Mouse (Mus musculus) embryonic facial prominence, embryonic 14.5 days (tissue): ENCODE measurements around the gene Klc1. TPM values are rescaled to one million over a fixed set of nuclear protein-coding genes. Genes with fewer than 3 reads are reported as not detected.

Experiments
- ATAC-seq: fragments of 200-750 bp; cut with Nextera tagmentation; 2 replicates; pipeline ENCODE4 v1.8.0; 2017; ENCODE audit warnings: low read depth, moderate number of reproducible peaks, moderate TSS enrichment
- DNase-seq: peaks from one replicate; pipeline ENCODE4 v3.0.0-alpha.2; 2015; ENCODE audit warnings: low spot score
- H3K27ac ChIP-seq: fragments of 300-500 bp; sonication (generic); replicated peaks from 2 replicates; pipeline ENCODE4 v1.5.1; 2014; ENCODE audit warnings: low read depth, mild to moderate bottlenecking, low read length, moderate library complexity
- H3K27me3 ChIP-seq: fragments of 300-500 bp; sonication (generic); replicated peaks from 2 replicates; pipeline ENCODE4 v1.6.1; 2014; ENCODE audit warnings: low read length; ENCODE audit not compliant: control insufficient read depth, insufficient read depth
- H3K36me3 ChIP-seq: fragments of 300-500 bp; sonication (generic); 2 replicates; pipeline ENCODE4 v1.6.1; 2014; ENCODE audit warnings: low read length, mixed read lengths; ENCODE audit not compliant: control insufficient read depth, insufficient read depth
- H3K4me1 ChIP-seq: fragments of 300-500 bp; sonication (generic); 2 replicates; pipeline ENCODE4 v1.6.1; 2014; ENCODE audit warnings: antibody characterized with exemption, low read length; ENCODE audit not compliant: control insufficient read depth, insufficient read depth
- H3K4me2 ChIP-seq: fragments of 300-500 bp; sonication (generic); 2 replicates; pipeline ENCODE4 v1.6.1; 2014; ENCODE audit warnings: low read depth, mild to moderate bottlenecking, low read length, moderate library complexity, mixed read lengths
- H3K4me3 ChIP-seq: fragments of 300-500 bp; sonication (generic); 2 replicates; pipeline ENCODE4 v1.5.1; 2014; ENCODE audit warnings: low read depth, mild to moderate bottlenecking, low read length
- H3K9ac ChIP-seq: fragments of 300-500 bp; sonication (generic); 2 replicates; pipeline ENCODE4 v1.6.1; 2014; ENCODE audit warnings: low read depth, mild to moderate bottlenecking, low read length, moderate library complexity, mixed read lengths
- H3K9me3 ChIP-seq: fragments of 300-500 bp; sonication (generic); 2 replicates; pipeline ENCODE4 v1.6.1; 2016; ENCODE audit warnings: low read length; ENCODE audit not compliant: control insufficient read depth
- WGBS: fragments of 180-500 bp; shearing (Covaris S2); extraction: QIAGEN DNeasy Blood & Tissue Kit; methylation state at CpG from one replicate; pipeline ENCODE4 v1.1.7; 2014; 5-methylcytosine and 5-hydroxymethylcytosine counted together
- polyA plus RNA-seq: library from polyadenylated mRNA; unstranded; fragments of >200 nt; fragmentation: Nextera tagmentation; extraction: Ambion mirVana; gene quantifications from 2 replicates; pipeline ENCODE4 v1.2.1, GENCODE M21; 2014

Klc1 gene
- polyA plus RNA-seq, 1 experiment from 2014 or later = 128 TPM

DNA sequence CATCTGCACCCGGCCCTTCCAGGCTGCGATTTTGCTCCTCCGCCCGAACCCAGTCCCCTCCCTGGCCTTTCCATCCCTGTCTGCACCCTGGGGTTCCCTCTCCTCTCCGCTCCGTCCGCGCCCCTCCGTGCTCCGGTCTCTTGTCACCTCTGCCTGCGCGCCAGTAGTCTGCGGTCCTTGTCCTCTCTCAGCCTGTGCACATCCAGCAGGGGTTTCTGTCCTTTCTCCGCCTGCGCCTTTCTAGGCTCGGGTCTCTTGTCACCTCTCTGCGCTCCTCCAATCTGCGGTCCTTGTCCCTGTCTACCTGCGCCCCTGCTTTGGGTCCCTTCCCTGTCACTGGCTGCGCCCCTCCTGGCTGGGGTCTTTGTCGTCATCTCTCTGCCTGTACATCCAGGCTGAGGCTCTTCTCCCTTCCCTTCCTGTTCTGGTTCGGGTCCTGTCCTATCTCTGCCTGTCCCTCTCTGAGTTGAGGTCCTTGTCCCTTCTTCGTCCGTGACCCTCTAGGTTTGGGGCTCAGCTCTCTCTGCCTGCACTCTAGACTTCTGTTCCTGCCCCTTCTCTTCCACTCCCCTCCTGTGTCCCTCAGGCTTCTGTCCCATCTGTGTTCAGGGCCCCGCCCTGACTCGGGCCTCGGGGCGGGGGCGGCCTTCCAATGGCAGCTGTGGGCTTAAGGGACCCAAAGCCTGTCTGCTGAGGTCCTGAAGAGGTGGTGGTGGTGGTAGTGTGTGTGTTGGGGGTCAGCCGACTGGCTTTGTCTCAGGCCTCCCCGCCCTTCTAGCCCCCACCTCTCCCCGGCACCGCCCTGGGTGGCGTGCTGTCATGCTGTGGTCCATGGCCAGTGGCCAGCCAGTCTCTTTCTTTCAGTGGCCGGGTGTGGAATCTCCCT lies 770 bp downstream of the Klc1 start:
- H3K36me3 ChIP-seq = peaks cover 17% of the 10 kb centered on the region; the same call in 1 of the 2 replicates
- peaks cover 21% of the 10 kb centered on the region for H3K4me1 ChIP-seq
- peak overlapping the region; percentile 93 for H3K4me2 ChIP-seq
- peak overlapping the region; percentile 89 for H3K27ac ChIP-seq
- no peaks in the 10 kb centered on the region for H3K27me3 ChIP-seq
- ATAC-seq (peak; percentile 44), DNase-seq (peak; percentile 55)
- no peaks in the 10 kb centered on the region for H3K9me3 ChIP-seq
- H3K4me3 ChIP-seq = peak overlapping the region; percentile 87
- peak overlapping the region; percentile 95 for H3K9ac ChIP-seq
- 2% methylated on average over 34 of the region's 35 CpGs for WGBS

- H3K27me3 ChIP-seq = no peaks in the 10 kb centered on the region
- H3K4me3 ChIP-seq = peak overlapping the region; percentile 87
- DNase-seq (no peak), ATAC-seq (no peak)
- peak overlapping the region; percentile 45; the same call in 1 of the 2 replicates for H3K27ac ChIP-seq
- peak overlapping the region; percentile 95; the same call in 1 of the 2 replicates for H3K9ac ChIP-seq
- peaks cover 17% of the 10 kb centered on the region; the same call in 1 of the 2 replicates for H3K36me3 ChIP-seq
- H3K9me3 ChIP-seq = no peaks in the 10 kb centered on the region
- peak overlapping the region; percentile 93 for H3K4me2 ChIP-seq
- 57% methylated on average over 7 of the region's 7 CpGs for WGBS
- H3K4me1 ChIP-seq = peaks cover 21% of the 10 kb centered on the region
These were observed 1.8 kb downstream of the Klc1 start for GRCm38 (mm10) chr12:111760306-111760908.

DNA sequence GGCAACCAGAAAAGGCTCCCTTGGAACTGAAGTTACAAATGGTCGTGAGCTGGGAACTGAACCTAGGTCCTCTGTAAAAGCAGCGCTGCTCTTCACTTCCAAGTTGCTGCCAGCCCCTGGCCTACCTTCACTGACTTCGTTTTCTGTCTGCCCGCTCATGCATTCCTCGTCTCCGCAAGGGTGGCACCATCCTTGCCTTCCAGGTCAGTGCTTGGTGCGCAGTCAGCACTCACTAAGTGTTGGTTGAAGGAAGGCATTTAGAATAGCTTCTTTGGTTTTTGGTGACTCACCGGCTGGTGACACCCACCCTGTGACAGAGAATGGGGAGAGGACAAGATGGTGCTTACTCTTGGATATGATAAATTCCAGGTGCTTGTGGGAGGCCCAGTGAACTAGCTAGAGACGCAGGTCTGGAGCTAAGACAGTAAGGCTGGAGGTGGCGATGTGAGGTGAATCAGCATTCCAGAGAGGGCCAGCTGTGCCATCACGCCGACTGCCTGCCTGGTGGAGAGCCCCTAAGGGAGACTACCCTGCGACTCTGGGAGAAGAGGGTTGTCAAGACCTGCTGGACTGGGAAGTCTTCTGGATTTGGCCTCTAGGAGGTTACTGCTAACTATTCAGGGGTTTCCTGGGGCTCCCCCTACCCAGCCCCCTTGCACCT lies 4.1 kb downstream of the Klc1 start:
- no peak for ATAC-seq

DNA sequence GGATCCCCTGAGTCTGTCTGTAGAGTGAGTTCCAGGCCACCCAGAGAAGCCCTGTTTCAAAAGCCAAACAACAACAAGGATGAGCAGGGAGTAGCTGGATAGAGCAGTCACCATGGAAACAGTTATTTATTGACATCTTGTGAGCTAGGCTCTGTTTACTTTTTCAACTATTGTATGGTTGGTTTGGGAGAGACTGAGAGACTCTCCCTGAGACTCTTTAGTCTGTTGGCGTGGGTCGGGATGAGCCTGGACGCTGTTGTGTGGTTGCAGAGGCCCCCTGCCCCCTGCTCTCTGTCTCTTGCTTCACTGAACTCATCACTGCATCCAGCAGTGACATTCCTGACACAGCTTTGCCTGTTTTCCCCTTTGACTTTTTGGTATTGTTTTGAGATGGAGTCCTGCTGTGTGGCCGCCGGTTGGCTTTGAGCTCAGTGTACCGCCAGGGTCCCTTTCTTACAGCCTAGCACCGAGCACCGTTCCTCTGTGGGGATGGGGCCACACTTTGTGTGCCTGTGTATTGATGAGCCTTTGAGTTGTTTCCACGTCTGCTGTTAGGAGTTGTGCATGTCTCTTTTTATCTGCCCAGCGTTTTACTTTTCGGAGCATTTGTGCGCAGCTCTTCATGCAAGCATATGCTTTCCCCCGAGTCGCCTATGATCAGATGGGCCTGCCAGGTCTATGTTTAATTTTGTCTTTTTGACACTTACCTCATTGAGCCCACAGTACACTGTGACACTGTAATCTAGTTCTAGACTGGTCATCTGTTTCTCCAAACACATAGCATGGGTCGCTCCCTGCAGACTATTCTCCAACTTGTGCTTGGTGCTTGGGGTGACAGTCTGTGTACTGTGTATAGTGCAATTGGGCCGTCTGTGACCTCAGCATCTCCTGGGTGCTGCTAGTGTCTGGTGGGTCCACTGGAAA lies 7.9 kb downstream of the Klc1 start:
- H3K36me3 ChIP-seq = peaks cover 17% of the 10 kb centered on the region; the same call in 1 of the 2 replicates
- H3K9me3 ChIP-seq = no peaks in the 10 kb centered on the region
- DNase-seq (peak; percentile 39), ATAC-seq (peak; percentile 24; the same call in 1 of the 2 replicates)
- H3K27me3 ChIP-seq = no peaks in the 10 kb centered on the region
- no peak overlapping the region for H3K4me3 ChIP-seq
- WGBS = 53% methylated on average over 16 of the region's 16 CpGs
- H3K27ac ChIP-seq = no peak overlapping the region
- peaks cover 7% of the 10 kb centered on the region for H3K4me1 ChIP-seq
- no peak overlapping the region for H3K4me2 ChIP-seq
- no peak overlapping the region for H3K9ac ChIP-seq

More for the DNA sequence above, 4.1 kb downstream of the Klc1 start:
- H3K27ac ChIP-seq = no peak overlapping the region
- no peaks in the 10 kb centered on the region for H3K9me3 ChIP-seq
- 89% methylated on average over 13 of the region's 13 CpGs for WGBS
- H3K27me3 ChIP-seq = no peaks in the 10 kb centered on the region
- no peak overlapping the region for H3K9ac ChIP-seq
- H3K4me2 ChIP-seq = no peak overlapping the region
- H3K4me3 ChIP-seq = no peak overlapping the region
- no peak for DNase-seq
- peaks cover 17% of the 10 kb centered on the region; the same call in 1 of the 2 replicates for H3K36me3 ChIP-seq
- H3K4me1 ChIP-seq = peaks cover 19% of the 10 kb centered on the region

DNA sequence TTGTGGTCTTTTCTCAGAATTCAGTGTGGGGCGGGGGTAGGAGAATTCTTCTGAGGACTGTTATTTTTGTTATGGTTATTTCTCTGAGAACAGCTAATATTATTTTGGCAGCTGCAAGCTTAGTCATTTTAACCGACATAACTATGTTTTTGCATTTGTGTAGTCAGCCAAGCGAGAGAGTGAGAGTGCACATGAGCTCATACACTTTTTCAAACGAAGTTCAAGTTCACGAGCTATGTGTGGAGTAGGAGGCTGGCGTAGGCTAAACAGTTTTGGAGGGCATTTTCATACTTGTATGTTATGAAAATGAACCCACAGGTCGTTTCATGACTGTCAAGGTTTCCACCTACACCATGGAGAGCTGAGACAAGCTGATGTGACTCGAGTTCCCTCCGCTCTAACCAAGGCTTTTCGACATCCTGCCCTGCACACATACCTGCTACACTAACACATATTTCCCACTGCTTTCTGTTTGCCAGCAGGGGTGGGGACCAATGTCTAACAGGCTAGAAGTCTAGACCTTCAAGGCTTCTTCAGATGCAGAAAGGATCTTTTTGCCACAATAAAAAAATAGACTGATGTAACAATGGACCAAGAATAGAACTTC lies 9.8 kb downstream of the Klc1 start:
- Histone ChIP-seq H3K27me3 (no peaks in the 10 kb centered on the region), H3K9me3 (no peaks in the 10 kb centered on the region), H3K4me3 (no peak overlapping the region), H3K36me3 (peaks cover 22% of the 10 kb centered on the region), H3K4me1 (peaks cover 7% of the 10 kb centered on the region), H3K27ac (no peak overlapping the region), H3K9ac (no peak overlapping the region), H3K4me2 (no peak overlapping the region)
- ATAC-seq = no peak
- WGBS = 82% methylated on average over 10 of the region's 10 CpGs
- no peak for DNase-seq

GRCm38 (mm10) chr12:111769306-111769705 lies 10.7 kb downstream of the Klc1 start:
- H3K9ac ChIP-seq = peak overlapping the region; percentile 40; the same call in 1 of the 2 replicates
- H3K9me3 ChIP-seq = no peaks in the 10 kb centered on the region
- H3K4me1 ChIP-seq = peaks cover 7% of the 10 kb centered on the region
- H3K4me3 ChIP-seq = no peak overlapping the region
- peaks cover 24% of the 10 kb centered on the region for H3K36me3 ChIP-seq
- ATAC-seq (peak; percentile 66; the same call in 1 of the 2 replicates), DNase-seq (peak; percentile 93)
- no peak overlapping the region for H3K4me2 ChIP-seq
- peak overlapping the region; percentile 68; the same call in 1 of the 2 replicates for H3K27ac ChIP-seq
- 31% methylated on average over 10 of the region's 10 CpGs for WGBS
- H3K27me3 ChIP-seq = no peaks in the 10 kb centered on the region

DNA sequence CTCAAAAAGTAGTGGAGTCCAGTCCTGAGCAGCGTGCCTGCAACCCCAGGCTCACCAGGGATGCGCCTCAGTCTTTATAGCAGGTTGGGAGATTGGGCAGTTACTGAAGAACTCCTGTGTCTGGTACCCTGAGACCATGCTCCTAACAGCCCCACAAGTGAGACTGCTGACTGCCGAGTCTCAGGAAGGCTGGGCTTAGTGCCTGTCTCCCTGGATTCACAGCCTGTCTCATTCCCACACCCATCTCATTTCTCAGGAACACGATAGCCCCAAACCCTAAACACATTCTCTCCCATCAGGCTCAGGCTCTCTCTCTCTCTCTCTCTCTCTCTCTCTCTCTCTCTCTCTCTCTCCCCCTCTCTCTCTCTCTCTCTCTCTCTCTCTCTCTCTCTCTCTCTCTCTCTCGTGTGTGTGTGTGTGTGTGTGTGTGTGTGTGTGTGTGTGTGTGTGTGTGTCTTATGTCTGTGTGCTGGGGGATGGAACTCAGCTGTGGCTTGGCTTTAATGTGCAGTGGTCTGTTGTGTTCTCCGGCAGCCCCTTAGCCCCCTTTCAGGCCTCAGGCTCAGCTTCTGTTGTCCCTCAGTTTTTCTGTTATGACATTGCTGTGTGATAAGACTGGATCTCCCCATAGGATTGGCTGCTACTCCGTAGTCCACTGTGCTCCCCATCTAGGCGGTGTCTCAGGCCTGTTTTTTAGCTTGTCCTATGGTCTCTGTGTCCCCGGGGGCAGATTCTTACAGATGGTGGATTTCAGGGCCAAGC lies 11.3 kb downstream of the Klc1 start:
- peaks cover 30% of the 10 kb centered on the region for H3K36me3 ChIP-seq
- peak overlapping the region; percentile 40; the same call in 1 of the 2 replicates for H3K9ac ChIP-seq
- peaks cover 7% of the 10 kb centered on the region for H3K4me1 ChIP-seq
- 0 out of 2 replicates have a peak, but pooled peaks have one; percentile 21 for ATAC-seq
- H3K4me3 ChIP-seq = no peak overlapping the region
- H3K9me3 ChIP-seq = no peaks in the 10 kb centered on the region
- no peaks in the 10 kb centered on the region for H3K27me3 ChIP-seq
- H3K27ac ChIP-seq = peak overlapping the region; percentile 68; the same call in 1 of the 2 replicates
- H3K4me2 ChIP-seq = no peak overlapping the region
- WGBS = 60% methylated on average over 8 of the region's 9 CpGs
- DNase-seq = peak; percentile 44
